Mouse (Mus musculus): ENCODE data around the gene Lpar3. TPM values are rescaled to one million over a fixed set of nuclear protein-coding genes. Genes with fewer than 3 reads are reported as not detected.

Gene Lpar3
- polyA plus RNA-seq, 1 experiment from 2014 or later: 1.4 TPM

DNA sequence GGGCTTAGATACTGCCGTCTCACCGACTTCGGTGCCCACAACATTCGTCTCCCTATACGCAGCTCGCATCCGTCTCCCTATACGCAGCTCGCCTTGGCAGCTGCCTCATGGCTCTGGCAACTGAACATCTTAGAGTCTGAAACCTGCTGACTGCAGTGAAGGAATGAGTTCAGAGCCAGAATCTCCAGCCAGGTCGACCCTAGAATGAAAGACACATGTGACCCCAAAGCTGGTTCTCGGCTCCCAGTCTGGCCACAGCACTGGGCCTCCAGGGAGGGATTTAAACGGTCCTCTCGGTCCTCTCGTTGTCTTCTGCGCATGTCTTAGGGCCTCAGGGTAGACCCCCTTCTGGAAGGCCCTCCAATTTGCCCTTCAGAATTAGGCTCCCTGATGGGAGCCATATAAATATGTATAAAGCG, 97.8 kb downstream of the Lpar3 start:
- no peak overlapping the region for H3K4me3 ChIP-seq
- ATAC-seq (ENCODE audit: insufficient number of reproducible peaks, insufficient read depth, low FRiP score, low TSS enrichment): no peak

GRCm38 (mm10) chr3:146318987-146319386, 98.2 kb downstream of the Lpar3 start:
- H3K4me3 ChIP-seq: no peak overlapping the region
- no peak for ATAC-seq (ENCODE audit: insufficient number of reproducible peaks, insufficient read depth, low FRiP score, low TSS enrichment)
- H3K9me3 ChIP-seq: no peaks in the 10 kb centered on the region
- no peaks in the 10 kb centered on the region for H3K36me3 ChIP-seq
- H3K4me1 ChIP-seq: peaks cover 4% of the 10 kb centered on the region; the same call in 1 of the 2 replicates
- no peak overlapping the region for H3K27ac ChIP-seq
- no peaks in the 10 kb centered on the region for H3K27me3 ChIP-seq
- H3K4me2 ChIP-seq (replicated peaks): peak overlapping the region; percentile 28; the same call in 1 of the 2 replicates
- no peak overlapping the region for H3K9ac ChIP-seq
- WGBS: 17% methylated on average over 13 of the region's 13 CpGs

More for the DNA sequence above, 97.8 kb downstream of the Lpar3 start:
- Histone ChIP-seq H3K27ac (no peak overlapping the region), H3K36me3 (no peaks in the 10 kb centered on the region), H3K4me2 (replicated peaks) (peak overlapping the region; percentile 28; the same call in 1 of the 2 replicates), H3K27me3 (no peaks in the 10 kb centered on the region), H3K9me3 (no peaks in the 10 kb centered on the region), H3K4me1 (peaks cover 4% of the 10 kb centered on the region; the same call in 1 of the 2 replicates), H3K9ac (no peak overlapping the region)
- WGBS: 35% methylated on average over 16 of the region's 16 CpGs

DNA sequence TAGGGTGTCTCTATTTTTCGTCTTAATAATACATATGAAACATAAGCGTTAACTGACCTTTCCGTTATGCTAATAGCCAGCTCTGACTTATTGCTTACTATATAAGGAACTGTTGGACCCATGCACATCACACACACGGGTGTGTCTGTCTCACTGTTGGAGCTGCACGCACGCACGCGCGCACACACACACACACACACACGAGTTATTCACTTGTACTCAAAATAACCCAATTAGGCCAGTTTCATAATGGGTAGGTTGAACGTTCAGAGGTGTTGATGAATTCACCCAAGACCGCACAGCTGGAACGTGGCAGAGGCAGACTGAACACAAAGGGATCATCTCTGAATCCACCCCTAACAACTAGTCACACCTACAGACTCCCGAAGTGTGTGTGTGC, 98.7 kb downstream of the Lpar3 start:
- Histone ChIP-seq H3K4me3 (no peak overlapping the region), H3K4me1 (peaks cover 4% of the 10 kb centered on the region; the same call in 1 of the 2 replicates), H3K9me3 (no peaks in the 10 kb centered on the region), H3K27me3 (no peaks in the 10 kb centered on the region), H3K4me2 (replicated peaks) (no peak overlapping the region), H3K36me3 (no peaks in the 10 kb centered on the region), H3K27ac (no peak overlapping the region), H3K9ac (no peak overlapping the region)
- ATAC-seq (ENCODE audit: insufficient number of reproducible peaks, insufficient read depth, low FRiP score, low TSS enrichment): no peak
- WGBS: 83% methylated on average over 14 of the region's 14 CpGs

DNA sequence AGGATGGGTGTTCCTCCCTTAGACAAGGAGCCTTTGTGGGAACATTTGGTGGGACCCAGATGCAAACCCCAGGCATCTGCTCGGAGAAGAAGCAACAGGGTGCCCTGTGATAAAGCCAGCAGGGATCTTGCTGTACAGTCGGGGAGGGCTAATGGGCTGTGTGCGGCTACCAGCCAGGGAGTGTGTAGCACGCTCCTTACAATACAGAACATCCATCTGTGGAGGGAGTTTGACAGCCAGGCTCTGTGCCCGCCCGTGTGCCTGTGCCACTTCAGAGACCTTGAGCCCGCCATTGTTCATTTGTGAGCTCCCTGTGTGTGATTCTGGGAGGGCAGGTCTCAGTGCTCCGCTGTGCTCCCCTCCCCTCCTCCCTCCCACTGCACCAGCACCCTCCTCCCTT, 104.2 kb downstream of the Lpar3 start:
- H3K27me3 ChIP-seq: 0 out of 2 replicates have a peak, but pooled peaks cover 5% of the 10 kb centered on the region
- ATAC-seq (ENCODE audit: insufficient number of reproducible peaks, insufficient read depth, low FRiP score, low TSS enrichment): no peak
- no peak overlapping the region for H3K4me3 ChIP-seq
- H3K27ac ChIP-seq: no peak overlapping the region
- no peak overlapping the region for H3K4me2 ChIP-seq (replicated peaks)
- WGBS: 74% methylated on average over 8 of the region's 8 CpGs
- no peaks in the 10 kb centered on the region for H3K36me3 ChIP-seq
- peaks cover 11% of the 10 kb centered on the region; the same call in 1 of the 2 replicates for H3K4me1 ChIP-seq
- no peak overlapping the region for H3K9ac ChIP-seq
- no peaks in the 10 kb centered on the region for H3K9me3 ChIP-seq

DNA sequence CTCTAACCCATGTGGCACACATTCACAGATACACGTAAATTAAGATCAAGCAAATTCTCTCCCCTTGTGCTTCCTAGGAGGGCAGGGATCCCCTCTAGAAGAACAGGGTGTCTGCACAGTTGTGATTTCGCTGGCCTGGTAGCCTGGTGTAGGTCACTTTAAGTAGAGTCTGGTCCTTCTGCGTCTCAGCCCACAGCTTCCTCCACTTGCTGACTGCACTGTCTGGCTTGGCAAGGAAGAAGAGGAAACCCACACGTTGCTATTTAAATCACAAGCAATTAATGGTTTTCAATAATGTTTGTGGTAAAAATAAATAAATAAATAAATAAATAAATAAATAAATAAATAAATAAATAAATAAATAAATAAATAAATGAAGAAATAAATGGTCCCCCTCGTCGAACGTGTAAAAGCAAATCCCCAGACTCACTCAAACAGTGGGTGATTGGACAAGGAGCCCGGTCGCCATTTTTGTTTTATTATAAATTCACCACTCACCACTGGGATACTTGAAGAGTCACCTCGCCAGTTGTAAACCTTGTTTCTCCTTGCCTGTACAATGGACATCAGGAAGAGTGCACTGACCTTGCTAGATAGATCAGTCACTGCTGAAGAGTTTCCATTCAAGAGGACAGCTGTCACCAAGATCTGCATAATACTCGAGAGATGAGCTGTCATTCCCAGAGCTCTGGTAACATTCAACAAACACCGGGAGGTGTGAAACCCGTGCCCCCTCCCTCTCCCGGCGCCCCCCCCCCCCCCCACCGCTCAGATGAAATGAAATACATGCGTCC, 106.2 kb downstream of the Lpar3 start:
- H3K9me3 ChIP-seq: no peaks in the 10 kb centered on the region
- no peak overlapping the region for H3K27ac ChIP-seq

GRCm38 (mm10) chr3:146327537-146328255, 106.9 kb downstream of the Lpar3 start:
- Histone ChIP-seq H3K4me2 (replicated peaks) (peak overlapping the region; percentile 56), H3K27me3 (peaks cover 5% of the 10 kb centered on the region; the same call in 1 of the 2 replicates), H3K4me3 (peak overlapping the region; percentile 28), H3K9ac (peak overlapping the region; percentile 38; the same call in 1 of the 2 replicates), H3K27ac (no peak overlapping the region), H3K36me3 (no peaks in the 10 kb centered on the region), H3K4me1 (peaks cover 11% of the 10 kb centered on the region; the same call in 1 of the 2 replicates), H3K9me3 (no peaks in the 10 kb centered on the region)
- WGBS: under 1% methylated on average over 13 of the region's 13 CpGs
- ATAC-seq (ENCODE audit: insufficient number of reproducible peaks, insufficient read depth, low FRiP score, low TSS enrichment): peak; percentile 80

More for the DNA sequence above, 106.2 kb downstream of the Lpar3 start:
- Histone ChIP-seq H3K27me3 (0 out of 2 replicates have a peak, but pooled peaks cover 5% of the 10 kb centered on the region), H3K9ac (no peak overlapping the region), H3K36me3 (no peaks in the 10 kb centered on the region), H3K4me1 (peaks cover 11% of the 10 kb centered on the region; the same call in 1 of the 2 replicates), H3K4me2 (replicated peaks) (peak overlapping the region; percentile 56), H3K4me3 (peak overlapping the region; percentile 28; the same call in 1 of the 2 replicates)
- WGBS: 40% methylated on average over 16 of the region's 17 CpGs
- ATAC-seq (ENCODE audit: insufficient number of reproducible peaks, insufficient read depth, low FRiP score, low TSS enrichment): no peak

DNA sequence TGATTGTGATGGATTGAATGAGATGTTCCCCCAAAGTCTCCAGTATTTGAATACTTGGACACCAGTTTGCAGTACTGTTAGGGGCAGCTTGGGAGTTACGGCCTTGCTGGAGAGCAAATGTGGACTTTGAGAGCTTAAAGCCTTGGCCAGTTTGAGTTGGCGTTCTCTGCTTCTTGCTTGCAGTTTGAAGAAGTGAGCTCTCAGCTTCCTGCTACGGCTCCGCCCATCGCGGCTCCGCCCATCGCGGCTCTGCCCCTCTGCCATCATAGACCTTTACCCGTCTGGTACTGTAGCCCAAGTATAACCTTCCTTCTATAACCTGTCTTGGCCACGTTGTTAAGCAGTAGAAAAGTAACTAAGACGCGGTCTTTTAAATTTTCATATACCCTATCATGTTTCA, 108.0 kb downstream of the Lpar3 start:
- Histone ChIP-seq H3K36me3 (no peaks in the 10 kb centered on the region), H3K4me2 (replicated peaks) (peak overlapping the region; percentile 56), H3K27me3 (peaks cover 5% of the 10 kb centered on the region; the same call in 1 of the 2 replicates), H3K9ac (no peak overlapping the region), H3K4me3 (0 out of 2 replicates have a peak overlapping the region, but pooled peaks have one; percentile 8), H3K27ac (no peak overlapping the region), H3K9me3 (no peaks in the 10 kb centered on the region), H3K4me1 (peaks cover 11% of the 10 kb centered on the region; the same call in 1 of the 2 replicates)
- WGBS: 16% methylated on average over 13 of the region's 13 CpGs
- ATAC-seq (ENCODE audit: insufficient number of reproducible peaks, insufficient read depth, low FRiP score, low TSS enrichment): no peak

DNA sequence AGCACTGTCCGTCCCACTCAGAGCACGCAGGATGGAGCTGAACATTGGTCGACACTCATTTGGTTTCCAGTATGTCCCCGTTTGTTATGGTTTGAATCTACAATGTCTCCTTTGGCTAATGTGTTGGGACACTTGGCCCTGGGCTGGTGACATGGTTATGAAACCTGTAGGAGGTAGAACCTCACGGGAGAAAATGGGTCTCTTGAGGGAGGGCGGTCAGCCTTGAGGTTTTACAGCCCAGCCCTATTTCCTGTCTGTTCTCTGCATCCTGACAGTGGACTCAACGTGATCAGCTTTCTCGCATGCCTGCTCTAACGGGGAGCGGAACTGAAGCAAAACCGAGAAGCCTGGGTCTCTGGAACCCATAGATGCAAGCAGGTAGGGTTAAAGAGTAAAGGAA, 111.1 kb downstream of the Lpar3 start:
- Histone ChIP-seq H3K4me1 (peaks cover 14% of the 10 kb centered on the region; the same call in 1 of the 2 replicates), H3K27ac (no peak overlapping the region), H3K9ac (no peak overlapping the region), H3K27me3 (no peaks in the 10 kb centered on the region; the same call in 1 of the 2 replicates), H3K9me3 (no peaks in the 10 kb centered on the region), H3K36me3 (no peaks in the 10 kb centered on the region), H3K4me3 (no peak overlapping the region), H3K4me2 (replicated peaks) (no peak overlapping the region)
- 82% methylated on average over 11 of the region's 11 CpGs for WGBS
- no peak for ATAC-seq (ENCODE audit: insufficient number of reproducible peaks, insufficient read depth, low FRiP score, low TSS enrichment)

DNA sequence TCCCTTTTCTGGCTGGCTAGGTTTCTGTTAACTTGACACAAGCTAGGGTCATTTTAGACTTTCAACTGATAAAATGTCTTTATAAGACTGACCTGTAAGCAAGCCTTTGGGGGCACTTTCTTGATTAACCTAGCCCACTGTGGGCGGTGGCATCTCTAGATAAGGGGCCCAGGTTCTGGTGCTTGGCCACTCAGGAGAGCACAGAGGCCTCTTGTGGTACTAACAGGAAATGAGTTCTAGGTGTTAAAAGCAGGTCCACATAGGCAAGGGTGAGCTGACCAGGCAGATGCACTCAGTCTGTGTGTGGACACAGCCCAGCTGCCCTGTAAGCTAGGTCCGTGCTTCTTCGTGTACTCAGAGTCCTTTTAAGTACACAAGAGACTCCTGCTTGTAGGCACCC, 112.5 kb downstream of the Lpar3 start:
- 96% methylated on average over 3 of the region's 3 CpGs for WGBS

DNA sequence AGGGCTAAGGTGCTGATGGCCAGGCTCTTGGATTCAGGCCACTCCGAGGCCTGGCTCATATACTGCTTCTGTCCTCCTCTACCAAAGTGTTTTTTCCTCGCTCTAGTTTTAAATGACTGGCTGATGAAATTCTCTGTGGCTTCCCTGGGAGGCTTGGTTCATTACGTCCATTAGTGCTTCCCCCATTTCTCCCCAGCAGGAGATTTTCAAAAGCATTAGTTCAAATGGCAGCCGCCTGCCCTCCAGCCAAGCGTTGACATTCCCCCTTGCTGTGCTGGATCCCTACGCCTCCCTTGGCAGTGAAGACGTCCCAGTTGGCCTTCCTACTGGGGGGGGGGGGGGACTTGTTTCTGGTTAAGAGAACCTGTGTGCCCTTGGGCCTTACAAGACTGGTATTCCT, 113.3 kb downstream of the Lpar3 start:
- 37% methylated on average over 7 of the region's 7 CpGs for WGBS
- H3K4me2 ChIP-seq (replicated peaks): no peak overlapping the region
- peaks cover 12% of the 10 kb centered on the region; the same call in 1 of the 2 replicates for H3K4me1 ChIP-seq

More for the DNA sequence above, 112.5 kb downstream of the Lpar3 start:
- H3K4me2 ChIP-seq (replicated peaks): no peak overlapping the region
- no peaks in the 10 kb centered on the region for H3K36me3 ChIP-seq
- H3K4me3 ChIP-seq: no peak overlapping the region
- ATAC-seq (ENCODE audit: insufficient number of reproducible peaks, insufficient read depth, low FRiP score, low TSS enrichment): no peak
- 0 out of 2 replicates have a peak overlapping the region, but pooled peaks have one; percentile 17 for H3K27ac ChIP-seq
- no peak overlapping the region for H3K9ac ChIP-seq
- H3K4me1 ChIP-seq: peaks cover 15% of the 10 kb centered on the region
- no peaks in the 10 kb centered on the region for H3K9me3 ChIP-seq
- no peaks in the 10 kb centered on the region; the same call in 1 of the 2 replicates for H3K27me3 ChIP-seq

More for the DNA sequence above, 113.3 kb downstream of the Lpar3 start:
- H3K27ac ChIP-seq: no peak overlapping the region
- no peak for ATAC-seq (ENCODE audit: insufficient number of reproducible peaks, insufficient read depth, low FRiP score, low TSS enrichment)
- no peaks in the 10 kb centered on the region for H3K36me3 ChIP-seq
- H3K4me3 ChIP-seq: no peak overlapping the region
- H3K9me3 ChIP-seq: no peaks in the 10 kb centered on the region
- H3K27me3 ChIP-seq: no peaks in the 10 kb centered on the region; the same call in 1 of the 2 replicates
- H3K9ac ChIP-seq: no peak overlapping the region
